Mouse (Mus musculus) liver, embryonic 11.5 days (tissue): Measurements from ENCODE around the gene Cntnap4. TPM values are rescaled to one million over a fixed set of nuclear protein-coding genes. Genes with fewer than 3 reads are reported as not detected.
A peak's percentile ranks its signal among the peaks of the same experiment; 100 is the strongest.

ENCODE experiments used
- ATAC-seq: fragments of 200-750 bp; cut with Nextera tagmentation; replicated peaks from 2 replicates; pipeline ENCODE4 v1.8.0; 2017; ENCODE audit warnings: moderate number of reproducible peaks, mild to moderate bottlenecking, moderate TSS enrichment, moderate library complexity; ENCODE audit not compliant: low FRiP score
- DNase-seq: peaks from one replicate; pipeline ENCODE4 v3.0.0-alpha.2; 2017; ENCODE audit warnings: low spot score
- H3K27ac ChIP-seq: fragments of 300-500 bp; sonication (generic); 2 replicates; pipeline ENCODE4 v1.5.1; 2014; ENCODE audit warnings: mild to moderate bottlenecking, low read depth, low read length, control low read depth
- H3K27me3 ChIP-seq: fragments of 300-500 bp; sonication (generic); replicated peaks from 2 replicates; pipeline ENCODE4 v1.6.1; 2014; ENCODE audit warnings: low read length, mixed read lengths; ENCODE audit not compliant: control insufficient read depth, insufficient read depth
- H3K36me3 ChIP-seq: fragments of 300-500 bp; sonication (generic); 2 replicates; pipeline ENCODE4 v1.6.1; 2014; ENCODE audit warnings: mild to moderate bottlenecking, low read length, moderate library complexity, mixed read lengths; ENCODE audit not compliant: control insufficient read depth, insufficient read depth
- H3K4me1 ChIP-seq: fragments of 300-500 bp; sonication (generic); replicated peaks from 2 replicates; pipeline ENCODE4 v1.6.1; 2014; ENCODE audit warnings: low read length, mixed read lengths; ENCODE audit not compliant: control insufficient read depth, insufficient read depth
- H3K4me2 ChIP-seq: fragments of 300-500 bp; sonication (generic); 2 replicates; pipeline ENCODE4 v1.6.1; 2014; ENCODE audit warnings: mild to moderate bottlenecking, control low read depth, moderate library complexity
- H3K4me3 ChIP-seq: fragments of 300-500 bp; sonication (generic); 2 replicates; pipeline ENCODE4 v1.5.1; 2014; ENCODE audit warnings: low read depth, low read length, control low read depth
- H3K9ac ChIP-seq: fragments of 300-500 bp; sonication (generic); 2 replicates; pipeline ENCODE4 v1.6.1; 2014; ENCODE audit warnings: low read depth, low read length, control low read depth
- H3K9me3 ChIP-seq: fragments of 300-500 bp; sonication (generic); 2 replicates; pipeline ENCODE4 v1.6.1; 2016; ENCODE audit warnings: low read length, inconsistent platforms, mixed read lengths; ENCODE audit not compliant: control insufficient read depth
- WGBS: fragments of 180-500 bp; shearing (Covaris S2); extraction: QIAGEN DNeasy Blood & Tissue Kit; methylation state at CpG from one replicate; pipeline ENCODE4 v1.1.7; 2014; 5-methylcytosine and 5-hydroxymethylcytosine counted together
- polyA plus RNA-seq: library from polyadenylated mRNA; unstranded; fragments of >200 nt; fragmentation: Nextera tagmentation; extraction: Ambion mirVana; gene quantifications from 2 replicates; pipeline ENCODE4 v1.2.1, GENCODE M21; 2014

Gene Cntnap4
- 0.04 TPM in 1 of 2 replicates, not detected in the other for polyA plus RNA-seq

DNA sequence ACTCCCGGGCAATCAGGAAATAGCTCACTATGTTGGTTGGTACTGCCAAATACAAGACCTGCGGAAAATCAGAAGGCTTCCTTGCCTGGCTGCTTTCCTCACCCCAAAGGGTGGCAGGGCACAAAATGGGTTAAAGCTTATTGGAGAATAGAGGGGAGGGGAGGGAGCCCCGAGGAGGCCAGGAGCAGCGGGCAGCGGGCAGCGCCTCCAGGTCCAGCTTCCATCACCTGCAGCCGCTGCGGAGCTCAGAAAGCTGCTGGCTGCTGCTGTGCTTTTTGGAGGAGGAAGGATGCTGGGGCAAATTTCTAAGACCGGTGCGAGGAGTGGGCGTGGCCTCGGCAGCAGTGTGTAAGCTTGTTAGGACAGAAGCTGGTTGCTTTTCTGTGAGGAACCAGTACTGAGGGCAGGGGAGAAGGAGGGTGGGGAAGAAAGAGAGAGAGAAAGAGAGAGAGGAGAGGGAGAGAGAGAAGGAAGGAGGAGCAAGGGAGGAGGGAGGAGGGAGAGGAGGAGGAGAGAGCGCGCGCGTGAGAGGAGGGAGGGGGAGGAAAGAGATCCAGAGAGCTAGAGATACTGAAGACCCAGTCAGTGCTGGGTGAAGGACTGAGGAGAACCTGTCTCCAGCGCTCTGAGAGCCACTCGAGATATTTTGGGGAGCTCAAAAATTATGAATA lies at the start of gene Cntnap4:
TSS of gene Cntnap4 (plus strand) at position 573 of the 671 bp plus-strand sequence.
- ATAC-seq (no peak), DNase-seq (no peak)
- H3K36me3 ChIP-seq, result no peaks in the 10 kb centered on the region
- 4% methylated on average over 18 of the region's 18 CpGs for WGBS
- H3K9ac ChIP-seq, result no peak within 1 kb of the TSS
- H3K4me1 ChIP-seq, result no peaks in the 10 kb centered on the region
- peak within 1 kb of the TSS; percentile 34 for H3K4me2 ChIP-seq
- peaks cover 3% of the 10 kb centered on the region; the same call in 1 of the 2 replicates for H3K27me3 ChIP-seq
- H3K4me3 ChIP-seq, result peak within 1 kb of the TSS; percentile 10; the same call in 1 of the 2 replicates
- H3K9me3 ChIP-seq, result no peaks in the 10 kb centered on the region
- no peak within 1 kb of the TSS for H3K27ac ChIP-seq

DNA sequence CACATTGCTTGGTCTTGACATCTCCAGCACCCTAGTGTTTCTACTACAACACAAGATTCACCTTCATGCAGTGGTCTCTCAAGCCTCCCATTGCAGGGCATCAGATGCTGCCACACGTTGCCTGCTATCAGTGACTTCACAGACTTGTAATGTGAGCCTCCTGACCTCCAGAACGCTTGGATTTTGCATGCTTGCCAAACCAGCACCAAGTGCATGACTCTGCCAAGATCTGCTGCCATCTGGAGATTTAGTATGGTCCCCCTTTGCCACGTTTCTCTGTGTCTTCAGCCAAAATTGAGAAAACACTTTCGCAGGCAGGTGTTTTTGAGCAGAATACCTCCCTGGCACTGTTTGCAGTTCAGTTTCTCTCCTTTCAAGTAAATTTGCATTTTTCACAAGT lies 12.5 kb upstream of the Cntnap4 start:
- 37% methylated on average over 4 of the region's 4 CpGs for WGBS
- ATAC-seq, result no peak
- no peak for DNase-seq
- Histone ChIP-seq H3K4me2 (no peak overlapping the region), H3K4me3 (no peak overlapping the region), H3K9me3 (no peaks in the 10 kb centered on the region), H3K36me3 (no peaks in the 10 kb centered on the region), H3K4me1 (no peaks in the 10 kb centered on the region), H3K27ac (no peak overlapping the region), H3K27me3 (no peaks in the 10 kb centered on the region), H3K9ac (no peak overlapping the region)

DNA sequence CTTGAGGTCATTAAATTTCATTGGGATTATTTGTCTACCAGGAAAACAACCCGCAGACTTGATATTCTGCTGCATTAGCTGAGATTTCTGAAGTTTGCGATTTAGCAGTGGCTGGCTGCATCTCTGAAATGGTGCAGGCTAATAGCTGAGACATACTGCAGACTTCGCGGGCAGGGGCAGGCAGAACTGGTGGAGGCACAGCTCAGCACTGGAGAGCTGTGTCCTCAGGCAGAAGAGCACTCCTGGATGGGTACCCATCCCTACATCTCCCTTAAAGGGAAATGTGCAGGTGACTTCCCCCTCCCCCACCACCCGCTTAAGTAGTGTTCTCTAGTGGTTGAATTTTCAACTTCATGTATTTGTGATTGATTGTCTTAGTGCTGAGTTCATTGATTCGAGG lies 698 bp downstream of the Cntnap4 start:
- Histone ChIP-seq H3K4me1 (no peaks in the 10 kb centered on the region), H3K4me2 (no peak overlapping the region), H3K9me3 (no peaks in the 10 kb centered on the region), H3K4me3 (no peak overlapping the region), H3K27ac (no peak overlapping the region), H3K27me3 (peaks cover 3% of the 10 kb centered on the region; the same call in 1 of the 2 replicates), H3K36me3 (no peaks in the 10 kb centered on the region), H3K9ac (no peak overlapping the region)
- 18% methylated on average over 6 of the region's 6 CpGs for WGBS
- DNase-seq, result no peak
- no peak for ATAC-seq

DNA sequence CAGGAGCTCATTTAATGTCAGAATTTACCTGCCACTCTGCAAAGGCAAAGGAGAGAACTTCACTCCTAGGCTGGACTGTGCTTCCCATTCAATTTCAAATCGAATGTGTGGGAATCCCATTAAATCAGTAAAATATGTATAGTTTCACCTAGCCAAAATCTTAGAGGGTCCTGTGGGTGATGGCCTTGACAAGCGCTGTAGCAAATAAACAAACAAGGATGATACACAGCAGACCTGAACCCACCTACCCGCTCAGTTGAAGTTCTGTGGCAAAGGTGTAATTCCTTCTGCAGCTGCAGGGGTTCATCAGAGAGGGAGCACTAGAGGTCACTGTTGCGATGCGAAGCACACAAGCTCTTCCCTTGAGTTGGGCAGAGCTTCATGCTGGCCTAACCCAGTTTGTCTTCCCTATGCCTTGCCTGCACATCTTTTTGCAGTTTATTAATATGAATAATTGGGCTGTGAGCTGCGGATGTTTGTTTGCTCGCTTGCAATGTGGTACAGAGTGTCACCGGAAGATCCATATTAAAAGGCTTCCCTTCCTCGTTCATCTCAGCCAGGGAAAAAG lies 1.6 kb downstream of the Cntnap4 start:
- Histone ChIP-seq H3K27me3 (peaks cover 3% of the 10 kb centered on the region; the same call in 1 of the 2 replicates), H3K4me1 (no peaks in the 10 kb centered on the region), H3K36me3 (no peaks in the 10 kb centered on the region), H3K4me2 (no peak overlapping the region), H3K9me3 (no peaks in the 10 kb centered on the region), H3K27ac (no peak overlapping the region), H3K4me3 (no peak overlapping the region), H3K9ac (no peak overlapping the region)
- no peak for DNase-seq
- ATAC-seq, result no peak
- WGBS, result 24% methylated on average over 9 of the region's 9 CpGs

DNA sequence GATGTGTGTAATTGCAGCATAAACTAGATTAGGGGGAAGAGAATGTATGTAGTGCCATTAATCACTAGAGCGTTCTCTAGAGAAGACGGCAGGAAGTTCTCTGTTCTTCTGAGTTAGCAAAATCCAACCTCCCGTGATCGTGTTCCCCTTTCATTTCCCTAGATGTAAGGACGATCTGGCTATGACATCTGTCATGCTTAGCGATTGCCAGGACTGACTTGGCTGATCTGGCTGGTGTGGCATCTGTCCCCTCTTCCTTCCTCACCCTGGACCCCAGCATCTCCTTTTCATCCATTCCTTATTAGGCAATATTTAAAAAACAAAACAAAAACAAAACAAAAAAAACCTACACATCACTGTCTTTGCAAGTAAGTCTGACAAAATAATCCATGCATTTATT lies 11.6 kb downstream of the Cntnap4 start:
- Histone ChIP-seq H3K4me2 (no peak overlapping the region), H3K4me1 (no peaks in the 10 kb centered on the region), H3K4me3 (no peak overlapping the region), H3K9me3 (no peaks in the 10 kb centered on the region), H3K9ac (no peak overlapping the region), H3K36me3 (no peaks in the 10 kb centered on the region), H3K27me3 (no peaks in the 10 kb centered on the region), H3K27ac (no peak overlapping the region)
- ATAC-seq (no peak), DNase-seq (no peak)
- 64% methylated on average over 6 of the region's 6 CpGs for WGBS

DNA sequence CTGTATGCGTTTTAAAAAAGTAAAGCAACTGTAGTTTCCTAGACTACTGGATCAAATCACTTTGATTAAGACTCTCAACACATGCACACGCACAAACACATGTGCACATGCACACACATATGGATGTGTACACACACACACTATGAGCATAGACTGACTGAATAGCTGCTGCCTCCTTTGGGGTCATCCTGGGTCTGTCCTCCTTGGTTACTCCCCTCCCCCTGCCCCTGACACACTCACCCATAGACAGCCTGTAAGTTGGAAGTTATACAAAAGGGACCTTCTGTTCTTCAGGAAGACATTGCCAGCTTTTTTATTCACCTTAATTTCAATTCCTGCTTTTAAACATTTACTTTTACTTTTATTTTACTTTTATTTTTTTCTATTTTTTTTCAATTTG lies 13.6 kb downstream of the Cntnap4 start:
- 74% methylated on average over 2 of the region's 2 CpGs for WGBS
- Histone ChIP-seq H3K4me2 (no peak overlapping the region), H3K36me3 (no peaks in the 10 kb centered on the region), H3K9me3 (no peaks in the 10 kb centered on the region), H3K4me3 (no peak overlapping the region), H3K27ac (no peak overlapping the region), H3K27me3 (no peaks in the 10 kb centered on the region), H3K4me1 (no peaks in the 10 kb centered on the region), H3K9ac (no peak overlapping the region)
- no peak for DNase-seq
- no peak for ATAC-seq

DNA sequence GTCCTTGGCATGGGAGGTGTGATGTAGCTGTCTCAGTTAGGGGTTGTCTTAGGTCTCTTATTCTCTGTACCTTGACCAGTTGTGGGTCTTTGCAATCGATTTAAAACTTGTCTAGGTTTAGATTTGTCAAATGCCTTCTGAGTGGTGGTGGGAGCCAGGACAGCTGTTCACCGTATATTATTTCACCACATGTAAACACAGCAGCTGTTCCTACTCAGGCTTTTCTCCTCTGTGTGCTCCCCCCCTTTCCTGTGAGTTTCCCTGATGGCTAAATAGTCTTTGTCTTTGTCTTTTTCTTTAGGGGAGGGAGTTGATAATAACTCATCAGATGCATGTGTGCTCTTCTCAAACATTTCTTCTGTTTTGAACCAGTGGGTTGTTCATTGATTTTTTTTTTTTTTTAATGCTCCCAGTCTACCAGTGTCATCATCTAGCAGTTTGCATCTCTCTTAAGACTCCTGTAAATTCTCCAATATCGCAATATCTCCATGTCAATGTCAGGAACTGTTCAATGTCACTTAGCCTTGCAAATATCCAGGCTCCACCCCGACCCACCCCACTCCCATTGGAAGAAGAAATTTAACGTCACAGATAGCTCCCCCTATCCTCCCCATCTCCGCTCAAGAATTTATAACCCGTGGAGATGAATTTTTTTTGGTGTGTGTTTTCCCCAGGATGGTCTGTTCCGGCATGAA lies 18.7 kb downstream of the Cntnap4 start:
- Histone ChIP-seq H3K9ac (no peak overlapping the region), H3K27me3 (no peaks in the 10 kb centered on the region), H3K27ac (no peak overlapping the region), H3K9me3 (no peaks in the 10 kb centered on the region), H3K4me1 (no peaks in the 10 kb centered on the region), H3K4me3 (no peak overlapping the region), H3K4me2 (no peak overlapping the region), H3K36me3 (no peaks in the 10 kb centered on the region)
- ATAC-seq, result no peak
- DNase-seq, result no peak
- 68% methylated on average over 8 of the region's 8 CpGs for WGBS

DNA sequence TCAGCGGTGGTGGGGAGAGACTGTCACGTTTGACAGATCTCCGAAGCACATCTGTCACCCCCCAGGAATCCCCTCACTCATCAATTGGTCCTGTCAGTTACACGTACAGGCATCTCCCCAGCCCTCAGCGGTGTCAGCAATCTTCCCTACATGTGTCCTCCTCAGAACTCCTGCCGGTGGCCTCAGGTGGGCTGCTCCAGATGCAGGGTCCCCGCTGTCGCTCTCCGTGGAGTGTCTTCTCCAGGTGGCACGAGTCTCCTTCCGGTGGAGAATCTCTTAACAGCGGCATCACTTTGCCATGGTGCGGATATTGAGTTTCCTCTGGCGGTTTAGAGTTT lies 19.2 kb downstream of the Cntnap4 start:
- Histone ChIP-seq H3K9ac (no peak overlapping the region), H3K4me1 (no peaks in the 10 kb centered on the region), H3K9me3 (no peaks in the 10 kb centered on the region), H3K27ac (no peak overlapping the region), H3K4me2 (no peak overlapping the region), H3K4me3 (no peak overlapping the region), H3K27me3 (no peaks in the 10 kb centered on the region), H3K36me3 (no peaks in the 10 kb centered on the region)
- no peak for ATAC-seq
- WGBS, result 70% methylated on average over 14 of the region's 14 CpGs
- no peak for DNase-seq
